Mouse (Mus musculus) kidney, adult 2 months (tissue): Measurements from ENCODE around the gene Srgap2.

Experiments
- CTCF ChIP-seq: fragments of 200-500 bp; conservative IDR thresholded peaks from 2 replicates; pipeline ENCODE4 v1.5.1; 2011; ENCODE audit warnings: low read depth, mild to moderate bottlenecking, control low read depth, low read length, moderate library complexity, mixed read lengths; ENCODE audit not compliant: insufficient read depth, insufficient read length
- POLR2A ChIP-seq: fragments of 200-500 bp; IDR thresholded peaks from one replicate; pipeline ENCODE4 v1.6.1; 2011; ENCODE audit warnings: low read depth, low read length, control low read depth

DNA sequence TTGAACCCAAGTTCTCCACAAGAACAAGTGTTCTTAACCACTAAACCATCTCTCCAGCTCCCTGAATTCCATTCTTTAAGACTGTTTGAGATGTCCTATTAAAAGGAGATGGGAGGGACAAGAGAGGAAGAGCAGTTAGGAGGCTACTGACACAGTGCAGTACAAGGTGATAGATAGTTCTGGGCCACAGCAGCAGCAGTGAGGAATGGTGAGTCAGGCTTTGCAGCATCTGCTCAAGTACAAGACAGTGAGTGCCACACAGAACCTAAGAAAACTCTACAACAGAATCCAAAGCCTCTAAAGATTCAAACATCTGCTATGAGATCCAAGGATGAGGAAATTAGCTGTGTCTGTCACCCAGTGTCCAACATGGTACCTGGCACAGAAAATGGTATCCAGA is 51.8 kb downstream of the Srgap2 start:
- no peak for TF ChIP-seq POLR2A
- no peak for TF ChIP-seq CTCF
